Mouse (Mus musculus) splenic B cell, adult 2 months (primary cell): Measurements from ENCODE around the gene Bcan.

Experiments
- DNase-seq: peaks from one replicate; pipeline ENCODE4 v3.0.0-alpha.2; 2011; ENCODE audit warnings: low read depth, low spot score
- H3K27me3 ChIP-seq: 2 replicates; pipeline ENCODE4 v1.6.1; 2012; ENCODE audit warnings: mild to moderate bottlenecking, low read length, moderate library complexity, mixed read lengths; ENCODE audit not compliant: control insufficient read depth, poor library complexity, insufficient read depth, severe bottlenecking
- H3K36me3 ChIP-seq: 2 replicates; pipeline ENCODE4 v1.6.1; 2012; ENCODE audit warnings: mild to moderate bottlenecking, low read length, moderate library complexity, mixed read lengths; ENCODE audit not compliant: control insufficient read depth, poor library complexity, insufficient read depth, severe bottlenecking

The Bcan gene

DNA sequence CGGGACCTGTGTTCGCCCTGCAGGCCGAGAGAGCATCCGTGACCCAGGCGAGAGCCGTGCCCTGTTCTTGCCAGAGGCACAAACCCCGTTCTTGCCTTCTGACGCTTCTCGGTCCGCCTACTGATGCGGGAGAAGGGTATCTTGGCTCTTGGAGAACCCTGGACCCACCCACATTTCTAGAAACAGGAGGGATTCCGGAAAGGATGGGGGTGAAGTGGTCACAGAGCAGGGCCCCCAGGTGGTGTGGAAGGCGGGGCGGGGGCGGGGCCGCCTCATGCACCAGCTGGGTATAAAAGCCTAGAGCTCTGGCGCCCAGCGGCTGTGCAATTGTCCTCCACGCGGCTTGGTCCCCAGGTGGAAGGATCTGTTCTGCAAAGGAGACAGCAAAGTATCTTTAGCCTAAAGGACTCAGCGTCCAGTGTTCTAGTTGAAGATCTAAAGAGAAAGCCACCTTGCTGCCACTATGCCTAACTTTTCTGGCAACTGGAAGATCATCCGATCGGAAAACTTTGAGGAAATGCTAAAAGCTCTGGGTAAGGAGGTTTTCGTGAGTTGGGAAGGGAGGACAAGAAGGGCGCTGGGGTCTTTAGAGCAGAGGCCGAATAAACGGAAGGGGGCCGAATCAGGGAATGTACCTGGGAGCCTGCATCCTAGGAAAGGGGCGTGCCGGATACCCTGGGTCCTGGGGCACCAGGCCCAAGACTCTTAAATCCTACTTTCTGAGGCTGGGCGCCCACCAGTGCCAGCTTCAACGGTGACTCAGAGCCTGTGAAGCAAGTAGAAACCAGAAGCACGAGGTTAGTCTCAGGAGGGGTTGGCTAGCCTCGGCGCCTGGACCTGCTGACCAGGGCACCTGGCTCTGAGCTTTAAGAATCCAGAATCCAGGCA, 51.4 kb downstream of the Bcan start, which contains the start of gene Crabp2:
TSS of gene Crabp2 (plus strand) at position 289 of the 888 bp plus-strand sequence.
- no peaks in the 10 kb centered on the region; the same call in 1 of the 2 replicates for H3K27me3 ChIP-seq
- no peaks in the 10 kb centered on the region for H3K36me3 ChIP-seq
- DNase-seq: peak; percentile 34

DNA sequence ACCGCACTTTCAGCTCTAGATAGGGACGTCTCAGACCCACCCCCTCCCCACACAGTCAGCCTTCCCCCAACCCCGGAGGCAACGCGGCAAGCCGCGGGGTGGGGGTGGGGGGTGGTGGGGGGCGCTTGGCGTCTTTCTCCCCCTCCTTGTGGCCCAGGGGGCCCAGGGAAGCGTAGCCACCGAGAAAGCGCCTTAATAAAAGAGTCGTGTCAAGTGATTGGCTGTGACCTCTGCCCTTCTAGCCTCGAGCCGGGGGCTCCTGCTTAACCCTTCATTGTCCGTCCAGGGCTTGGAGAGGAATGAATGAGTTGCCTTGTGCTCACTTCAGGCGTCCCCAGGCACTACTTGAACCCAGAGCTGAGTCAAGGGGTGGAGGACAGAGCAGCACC, 52.2 kb downstream of the Bcan start:
- H3K27me3 ChIP-seq: no peaks in the 10 kb centered on the region; the same call in 1 of the 2 replicates
- H3K36me3 ChIP-seq: no peaks in the 10 kb centered on the region
- no peak for DNase-seq

- no peaks in the 10 kb centered on the region for H3K36me3 ChIP-seq
- H3K27me3 ChIP-seq: no peaks in the 10 kb centered on the region; the same call in 1 of the 2 replicates
- DNase-seq: peak; percentile 31
Measured at GRCm38 (mm10) chr3:87947056-87947810, 52.8 kb downstream of the Bcan start.

DNA sequence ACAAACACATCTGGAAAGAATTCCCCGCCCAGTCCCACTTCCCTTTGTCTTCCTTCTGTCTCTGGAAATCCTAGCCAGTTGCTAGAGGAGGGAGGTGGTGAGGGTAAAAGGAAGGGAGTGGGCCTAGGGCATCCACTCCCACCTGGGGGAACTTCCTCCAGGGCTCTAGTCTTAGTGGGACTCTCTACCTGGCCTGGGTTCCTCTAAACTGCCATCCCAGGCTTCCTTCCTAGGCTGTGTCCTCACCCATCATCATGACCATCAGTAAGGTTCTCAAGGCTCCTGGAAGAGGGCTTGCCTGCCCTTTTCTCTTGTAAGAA, 53.5 kb downstream of the Bcan start:
- DNase-seq: no peak
- no peaks in the 10 kb centered on the region; the same call in 1 of the 2 replicates for H3K36me3 ChIP-seq
- H3K27me3 ChIP-seq: no peaks in the 10 kb centered on the region; the same call in 1 of the 2 replicates

GRCm38 (mm10) chr3:87945781-87946540, 54.1 kb downstream of the Bcan start:
- Histone ChIP-seq H3K27me3 (no peaks in the 10 kb centered on the region; the same call in 1 of the 2 replicates), H3K36me3 (no peaks in the 10 kb centered on the region; the same call in 1 of the 2 replicates)
- DNase-seq: no peak

- peaks cover 4% of the 10 kb centered on the region; the same call in 1 of the 2 replicates for H3K36me3 ChIP-seq
- DNase-seq: no peak
- H3K27me3 ChIP-seq: no peaks in the 10 kb centered on the region; the same call in 1 of the 2 replicates
Measured at GRCm38 (mm10) chr3:87944838-87945600, 55.0 kb downstream of the Bcan start.

DNA sequence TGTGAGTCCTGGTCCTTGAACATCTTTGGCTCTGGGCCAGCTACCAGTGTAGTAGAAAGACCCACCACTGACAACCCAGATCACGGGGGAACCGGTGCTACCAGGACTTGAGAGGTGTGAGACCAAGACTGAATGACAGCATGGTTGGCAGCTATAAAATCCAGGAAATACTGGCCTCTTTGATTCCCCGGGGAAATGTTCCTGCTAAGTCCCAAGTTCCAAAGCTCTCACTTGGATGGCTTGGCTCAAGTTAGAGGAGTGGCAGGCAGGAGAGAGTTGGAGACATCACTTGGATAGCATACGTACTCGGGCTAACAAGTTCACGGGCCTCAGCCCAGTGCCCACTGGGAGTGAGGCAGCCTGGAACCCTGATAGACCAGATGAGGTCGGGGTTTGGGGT, 56.4 kb downstream of the Bcan start:
- no peak for DNase-seq
- Histone ChIP-seq H3K36me3 (peaks cover 8% of the 10 kb centered on the region; the same call in 1 of the 2 replicates), H3K27me3 (no peaks in the 10 kb centered on the region; the same call in 1 of the 2 replicates)

DNA sequence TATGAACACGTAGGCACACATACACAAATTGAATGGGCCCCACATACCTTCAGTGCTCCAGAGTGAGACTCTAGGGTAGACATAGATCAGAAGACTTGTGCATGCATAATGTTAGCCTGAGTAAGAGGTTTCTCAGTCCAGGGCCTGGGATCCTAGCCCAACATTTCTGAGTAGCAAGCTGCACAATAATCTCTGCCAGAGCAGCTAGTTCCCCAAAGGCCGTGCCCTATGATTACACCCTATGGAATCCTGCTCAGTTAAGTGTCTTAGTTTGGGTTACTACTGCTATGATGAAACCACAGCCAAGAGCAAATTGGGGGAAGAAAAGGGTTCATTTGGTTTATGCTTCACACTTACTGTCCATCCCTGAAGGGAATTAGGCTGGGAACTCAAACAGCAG, 57.6 kb downstream of the Bcan start:
- Histone ChIP-seq H3K27me3 (no peaks in the 10 kb centered on the region; the same call in 1 of the 2 replicates), H3K36me3 (peaks cover 11% of the 10 kb centered on the region; the same call in 1 of the 2 replicates)
- no peak for DNase-seq

DNA sequence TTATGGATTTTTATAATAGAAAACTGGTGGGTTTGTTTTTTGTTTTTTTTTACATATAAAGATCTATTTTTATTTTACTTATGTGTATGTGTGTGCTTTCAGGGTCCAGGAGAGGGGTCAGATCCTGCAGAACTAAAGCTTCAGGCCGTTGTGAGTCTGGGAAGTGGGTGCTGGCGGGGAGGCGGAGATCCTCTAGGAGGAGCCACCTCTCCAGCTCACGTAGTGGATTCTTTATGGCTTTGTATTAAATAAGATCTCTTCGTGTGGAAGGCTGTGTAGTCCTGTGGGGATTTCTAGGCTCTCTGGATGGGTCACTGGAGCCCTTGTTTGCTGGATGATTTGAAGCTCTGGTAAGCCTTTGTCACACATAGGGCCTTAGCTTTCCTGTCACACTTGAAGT, 59.4 kb downstream of the Bcan start:
- no peak for DNase-seq
- peaks cover 17% of the 10 kb centered on the region; the same call in 1 of the 2 replicates for H3K36me3 ChIP-seq
- H3K27me3 ChIP-seq: no peaks in the 10 kb centered on the region
